Mouse (Mus musculus): Measurements from ENCODE around the gene Rpgrip1. TPM values are rescaled to one million over a fixed set of nuclear protein-coding genes. Genes with fewer than 3 reads are reported as not detected.

The Rpgrip1 gene
- polyA plus RNA-seq, 1 experiment from 2014 or later, result 101 TPM

- H3K9me3 ChIP-seq (ENCODE audit: control insufficient read depth, low read length), result no peaks in the 10 kb centered on the region
- no peaks in the 10 kb centered on the region for H3K27me3 ChIP-seq (ENCODE audit: control insufficient read depth, insufficient read depth, low read length)
- H3K27ac ChIP-seq (ENCODE audit: low read depth, low read length), result no peak overlapping the region
- H3K4me3 ChIP-seq (ENCODE audit: low read depth, low read length), result no peak overlapping the region
- no peaks in the 10 kb centered on the region for H3K36me3 ChIP-seq (ENCODE audit: control insufficient read depth, insufficient read depth, low read length)
- 87% methylated on average over 5 of the region's 5 CpGs for WGBS
- ATAC-seq (ENCODE audit: insufficient read depth, low FRiP score, low TSS enrichment), result no peak
- H3K9ac ChIP-seq (ENCODE audit: low read length), result no peak overlapping the region
- no peaks in the 10 kb centered on the region for H3K4me1 ChIP-seq (ENCODE audit: control insufficient read depth, insufficient read depth, low read length)
- no peak overlapping the region for H3K4me2 ChIP-seq (ENCODE audit: low read depth)
- DNase-seq (ENCODE audit: low spot score), result no peak
These were observed 23.1 kb downstream of the Rpgrip1 start for GRCm38 (mm10) chr14:52133584-52133983.

GRCm38 (mm10) chr14:52140577-52141444 is 30.3 kb downstream of the Rpgrip1 start:
- no peaks in the 10 kb centered on the region for H3K9me3 ChIP-seq (ENCODE audit: control insufficient read depth, low read length)
- H3K9ac ChIP-seq (ENCODE audit: low read length), result no peak overlapping the region
- DNase-seq (ENCODE audit: low spot score), result no peak
- no peaks in the 10 kb centered on the region for H3K27me3 ChIP-seq (ENCODE audit: control insufficient read depth, insufficient read depth, low read length)
- H3K4me1 ChIP-seq (ENCODE audit: control insufficient read depth, insufficient read depth, low read length), result no peaks in the 10 kb centered on the region
- no peak overlapping the region for H3K4me3 ChIP-seq (ENCODE audit: low read depth, low read length)
- WGBS, result 56% methylated on average over 19 of the region's 19 CpGs
- H3K27ac ChIP-seq (ENCODE audit: low read depth, low read length), result no peak overlapping the region
- no peak overlapping the region for H3K4me2 ChIP-seq (ENCODE audit: low read depth)
- no peak for ATAC-seq (ENCODE audit: insufficient read depth, low FRiP score, low TSS enrichment)
- no peaks in the 10 kb centered on the region for H3K36me3 ChIP-seq (ENCODE audit: control insufficient read depth, insufficient read depth, low read length)

- 71% methylated on average over 16 of the region's 16 CpGs for WGBS
- DNase-seq (ENCODE audit: low spot score), result no peak
- H3K4me1 ChIP-seq (ENCODE audit: control insufficient read depth, insufficient read depth, low read length), result no peaks in the 10 kb centered on the region
- H3K4me2 ChIP-seq (ENCODE audit: low read depth), result no peak overlapping the region
- H3K4me3 ChIP-seq (ENCODE audit: low read depth, low read length), result no peak overlapping the region
- no peak overlapping the region for H3K27ac ChIP-seq (ENCODE audit: low read depth, low read length)
- H3K9ac ChIP-seq (ENCODE audit: low read length), result no peak overlapping the region
- no peak for ATAC-seq (ENCODE audit: insufficient read depth, low FRiP score, low TSS enrichment)
- no peaks in the 10 kb centered on the region for H3K9me3 ChIP-seq (ENCODE audit: control insufficient read depth, low read length)
- no peaks in the 10 kb centered on the region for H3K36me3 ChIP-seq (ENCODE audit: control insufficient read depth, insufficient read depth, low read length)
- no peaks in the 10 kb centered on the region for H3K27me3 ChIP-seq (ENCODE audit: control insufficient read depth, insufficient read depth, low read length)
These were observed 31.1 kb downstream of the Rpgrip1 start for GRCm38 (mm10) chr14:52141445-52142127.

- Histone ChIP-seq H3K4me3 (ENCODE audit: low read depth, low read length) (no peak overlapping the region), H3K27ac (ENCODE audit: low read depth, low read length) (no peak overlapping the region), H3K4me1 (ENCODE audit: control insufficient read depth, insufficient read depth, low read length) (no peaks in the 10 kb centered on the region), H3K4me2 (ENCODE audit: low read depth) (no peak overlapping the region), H3K36me3 (ENCODE audit: control insufficient read depth, insufficient read depth, low read length) (no peaks in the 10 kb centered on the region), H3K27me3 (ENCODE audit: control insufficient read depth, insufficient read depth, low read length) (no peaks in the 10 kb centered on the region), H3K9me3 (ENCODE audit: control insufficient read depth, low read length) (no peaks in the 10 kb centered on the region), H3K9ac (ENCODE audit: low read length) (no peak overlapping the region)
- no peak for DNase-seq (ENCODE audit: low spot score)
- no peak for ATAC-seq (ENCODE audit: insufficient read depth, low FRiP score, low TSS enrichment)
- 84% methylated on average over 4 of the region's 4 CpGs for WGBS
These were observed 33.7 kb downstream of the Rpgrip1 start for GRCm38 (mm10) chr14:52144165-52144564.

- no peaks in the 10 kb centered on the region for H3K4me1 ChIP-seq (ENCODE audit: control insufficient read depth, insufficient read depth, low read length)
- H3K9ac ChIP-seq (ENCODE audit: low read length), result no peak overlapping the region
- H3K27ac ChIP-seq (ENCODE audit: low read depth, low read length), result no peak overlapping the region
- no peak overlapping the region for H3K4me2 ChIP-seq (ENCODE audit: low read depth)
- no peak for DNase-seq (ENCODE audit: low spot score)
- 59% methylated on average over 4 of the region's 4 CpGs for WGBS
- H3K27me3 ChIP-seq (ENCODE audit: control insufficient read depth, insufficient read depth, low read length), result no peaks in the 10 kb centered on the region
- no peak overlapping the region for H3K4me3 ChIP-seq (ENCODE audit: low read depth, low read length)
- ATAC-seq (ENCODE audit: insufficient read depth, low FRiP score, low TSS enrichment), result no peak
- H3K36me3 ChIP-seq (ENCODE audit: control insufficient read depth, insufficient read depth, low read length), result no peaks in the 10 kb centered on the region
- H3K9me3 ChIP-seq (ENCODE audit: control insufficient read depth, low read length), result no peaks in the 10 kb centered on the region
These were observed 36.0 kb downstream of the Rpgrip1 start for GRCm38 (mm10) chr14:52146540-52146939.

- DNase-seq (ENCODE audit: low spot score) (no peak), ATAC-seq (ENCODE audit: insufficient read depth, low FRiP score, low TSS enrichment) (no peak)
- Histone ChIP-seq H3K36me3 (ENCODE audit: control insufficient read depth, insufficient read depth, low read length) (no peaks in the 10 kb centered on the region), H3K27ac (ENCODE audit: low read depth, low read length) (no peak overlapping the region), H3K9me3 (ENCODE audit: control insufficient read depth, low read length) (no peaks in the 10 kb centered on the region), H3K27me3 (ENCODE audit: control insufficient read depth, insufficient read depth, low read length) (no peaks in the 10 kb centered on the region), H3K4me3 (ENCODE audit: low read depth, low read length) (no peak overlapping the region), H3K4me1 (ENCODE audit: control insufficient read depth, insufficient read depth, low read length) (no peaks in the 10 kb centered on the region), H3K4me2 (ENCODE audit: low read depth) (no peak overlapping the region), H3K9ac (ENCODE audit: low read length) (no peak overlapping the region)
- 66% methylated on average over 4 of the region's 4 CpGs for WGBS
These were observed 39.4 kb downstream of the Rpgrip1 start for GRCm38 (mm10) chr14:52149888-52150287.

- 0 out of 2 replicates have a peak, but pooled peaks have one; percentile 41 for ATAC-seq (ENCODE audit: insufficient read depth, low FRiP score, low TSS enrichment)
These were observed 41.7 kb downstream of the Rpgrip1 start for GRCm38 (mm10) chr14:52152179-52152578.

GRCm38 (mm10) chr14:52152613-52153012 is 42.1 kb downstream of the Rpgrip1 start:
- H3K4me3 ChIP-seq (ENCODE audit: low read depth, low read length), result no peak overlapping the region
- no peaks in the 10 kb centered on the region for H3K4me1 ChIP-seq (ENCODE audit: control insufficient read depth, insufficient read depth, low read length)
- H3K4me2 ChIP-seq (ENCODE audit: low read depth), result no peak overlapping the region
- H3K9ac ChIP-seq (ENCODE audit: low read length), result no peak overlapping the region
- DNase-seq (ENCODE audit: low spot score) (no peak), ATAC-seq (ENCODE audit: insufficient read depth, low FRiP score, low TSS enrichment) (no peak)
- no peak overlapping the region for H3K27ac ChIP-seq (ENCODE audit: low read depth, low read length)
- 59% methylated on average over 3 of the region's 3 CpGs for WGBS
- H3K9me3 ChIP-seq (ENCODE audit: control insufficient read depth, low read length), result no peaks in the 10 kb centered on the region
- no peaks in the 10 kb centered on the region for H3K36me3 ChIP-seq (ENCODE audit: control insufficient read depth, insufficient read depth, low read length)
- H3K27me3 ChIP-seq (ENCODE audit: control insufficient read depth, insufficient read depth, low read length), result no peaks in the 10 kb centered on the region

More at GRCm38 (mm10) chr14:52152179-52152578, 41.7 kb downstream of the Rpgrip1 start:
- Histone ChIP-seq H3K4me3 (ENCODE audit: low read depth, low read length) (no peak overlapping the region), H3K4me1 (ENCODE audit: control insufficient read depth, insufficient read depth, low read length) (no peaks in the 10 kb centered on the region), H3K9ac (ENCODE audit: low read length) (no peak overlapping the region), H3K4me2 (ENCODE audit: low read depth) (no peak overlapping the region), H3K36me3 (ENCODE audit: control insufficient read depth, insufficient read depth, low read length) (no peaks in the 10 kb centered on the region), H3K27me3 (ENCODE audit: control insufficient read depth, insufficient read depth, low read length) (no peaks in the 10 kb centered on the region), H3K27ac (ENCODE audit: low read depth, low read length) (no peak overlapping the region), H3K9me3 (ENCODE audit: control insufficient read depth, low read length) (no peaks in the 10 kb centered on the region)
- WGBS, result 43% methylated on average over 7 of the region's 7 CpGs
- DNase-seq (ENCODE audit: low spot score), result no peak
